Mouse (Mus musculus): Measurements from ENCODE around the gene Dgkh. TPM values are rescaled to one million over a fixed set of nuclear protein-coding genes. Genes with fewer than 3 reads are reported as not detected.

Gene Dgkh
- total RNA-seq, 2 experiments from 2014 or later: 6.5 to 8.9 TPM

DNA sequence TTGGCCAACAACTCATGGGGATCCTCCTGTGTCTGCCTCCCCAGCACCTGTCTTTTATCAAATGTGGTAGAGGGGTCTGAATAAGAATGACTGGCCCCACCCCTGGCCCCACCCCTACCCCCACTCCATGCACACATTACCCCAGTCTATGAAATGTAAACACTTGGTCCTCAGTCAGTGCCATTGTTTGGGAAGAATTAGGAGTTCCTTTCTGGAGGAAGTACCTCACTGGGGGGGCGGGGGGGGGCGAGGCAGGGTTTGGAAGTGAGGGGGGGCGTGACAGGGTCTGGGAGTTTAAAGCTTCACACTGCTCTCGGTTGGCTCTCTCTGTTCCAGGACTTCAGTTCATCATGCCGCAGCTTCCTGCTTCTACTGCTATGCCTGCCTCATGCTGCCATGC, 10.5 kb downstream of the Dgkh start:
- no peak for DNase-seq

DNA sequence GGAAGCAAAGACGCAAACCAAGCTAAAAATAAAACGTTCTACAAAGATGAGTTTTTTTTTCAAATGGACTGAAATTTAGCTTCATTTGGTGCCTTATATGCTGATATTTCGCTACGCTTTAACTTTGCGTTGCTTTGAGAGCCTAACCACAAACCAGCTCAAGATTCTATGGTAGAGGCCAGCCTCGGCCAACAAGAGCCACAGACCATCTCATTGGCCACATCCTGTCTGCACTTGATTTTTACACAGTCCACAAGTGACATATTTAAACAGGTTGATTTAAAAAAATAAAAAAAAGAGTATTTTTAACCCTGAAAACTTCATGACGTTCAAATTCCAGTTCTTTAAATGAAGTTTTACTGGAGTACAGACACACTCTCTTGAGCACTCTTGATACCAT, 16.5 kb downstream of the Dgkh start:
- no peak for DNase-seq

DNA sequence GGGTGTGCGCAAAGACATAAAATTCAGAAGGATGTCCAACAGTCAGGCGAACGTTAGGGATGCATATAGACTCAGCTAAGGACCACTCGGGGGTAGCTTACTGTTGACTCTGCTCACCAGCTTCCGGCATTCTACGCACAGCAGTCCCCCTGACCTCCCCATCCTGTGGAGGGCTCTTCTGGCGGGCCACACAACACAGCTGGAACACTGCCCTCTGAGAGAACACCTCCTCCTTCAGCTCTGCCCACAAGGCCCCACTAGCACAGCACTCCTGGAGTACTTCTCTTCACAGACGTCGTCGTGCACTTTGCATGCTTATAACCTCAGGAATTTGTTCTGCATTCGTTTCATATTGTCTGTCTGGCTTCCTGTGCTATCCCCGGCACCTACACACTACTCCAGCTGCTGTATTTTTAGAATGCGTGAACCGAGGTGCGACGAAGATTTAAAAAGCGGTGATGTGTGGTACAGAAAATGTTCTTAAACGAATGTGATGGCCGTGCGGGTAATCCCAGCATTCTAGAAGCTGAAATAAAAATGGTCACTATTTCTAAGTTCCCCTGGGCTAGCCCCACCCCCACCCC, 19.9 kb downstream of the Dgkh start:
- DNase-seq: no peak

DNA sequence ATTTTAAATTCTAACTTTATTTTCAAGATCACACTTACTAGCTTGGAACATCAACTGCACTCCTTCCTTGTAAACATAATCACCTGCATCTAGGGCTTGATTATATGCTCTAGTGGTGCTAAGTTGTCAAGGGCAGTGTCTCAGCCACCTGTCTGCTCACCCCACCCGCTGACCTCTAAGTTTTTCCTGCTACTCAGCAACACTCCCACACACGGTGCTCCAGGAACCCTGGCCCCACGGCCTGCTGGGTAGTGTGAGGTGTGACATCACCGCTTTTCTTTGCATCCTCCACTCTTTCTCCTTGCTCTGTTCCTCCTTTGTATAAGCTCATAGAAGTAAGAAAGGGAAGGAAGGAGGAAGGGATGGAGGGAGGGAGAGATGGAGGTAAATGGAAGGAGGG, 21.9 kb downstream of the Dgkh start:
- DNase-seq: no peak

DNA sequence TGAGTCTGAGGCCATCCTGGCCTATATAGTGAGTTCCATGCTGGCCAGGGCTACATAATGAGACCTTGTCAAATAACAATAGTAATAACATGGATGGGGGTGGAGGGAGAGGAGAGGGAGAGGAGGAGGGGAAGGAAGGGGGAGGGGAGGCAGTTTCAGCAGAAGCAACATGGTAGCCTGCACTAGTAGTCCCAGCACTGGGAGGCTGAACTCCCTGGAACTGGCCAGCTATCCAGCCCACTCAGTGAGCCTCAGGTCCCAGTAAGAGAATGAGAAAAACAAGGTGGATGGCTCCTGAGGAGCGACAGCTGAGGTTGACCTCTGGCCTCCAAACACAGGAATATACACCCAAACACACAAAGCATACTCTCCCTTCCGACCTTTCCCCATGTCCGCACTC, 27.0 kb downstream of the Dgkh start:
- no peak for DNase-seq

DNA sequence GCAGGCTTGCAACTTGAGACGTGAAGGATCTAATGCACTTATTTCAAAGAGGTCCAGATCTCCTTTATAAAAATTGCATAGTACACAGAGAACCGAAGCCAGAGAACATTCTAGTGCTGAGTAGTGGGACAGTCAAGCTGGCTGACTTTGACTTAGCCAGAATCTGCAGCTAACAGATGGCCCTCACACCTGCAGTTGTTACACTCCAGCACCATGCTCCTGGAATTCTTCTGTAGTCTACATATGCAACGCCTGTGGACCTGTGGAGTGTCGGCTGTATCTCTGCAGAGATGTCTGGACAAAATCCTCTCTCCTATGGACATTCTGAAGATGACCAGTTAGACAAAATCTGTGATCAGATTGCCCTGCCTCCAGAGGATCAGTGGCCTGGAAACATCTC, 28.6 kb downstream of the Dgkh start:
- DNase-seq: no peak

DNA sequence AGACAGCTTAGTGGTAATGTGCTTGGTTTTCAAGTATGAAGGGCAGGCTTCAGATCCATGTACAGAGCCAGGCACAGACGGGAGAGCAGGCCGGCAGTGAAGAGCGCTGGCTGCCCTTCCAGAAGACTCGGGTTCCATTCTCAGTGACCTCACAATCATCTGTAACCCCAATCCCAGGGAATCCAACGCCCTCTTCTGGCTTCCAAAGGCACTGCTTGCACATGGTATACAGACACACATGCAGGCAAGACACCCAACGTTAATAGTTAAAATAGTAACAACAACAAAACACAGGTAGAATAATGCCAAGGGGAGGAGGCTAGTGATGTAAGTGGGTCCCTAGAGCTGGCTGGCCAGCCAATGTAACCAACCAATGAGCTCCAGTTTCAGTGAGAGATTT, 29.2 kb downstream of the Dgkh start:
- DNase-seq: no peak

DNA sequence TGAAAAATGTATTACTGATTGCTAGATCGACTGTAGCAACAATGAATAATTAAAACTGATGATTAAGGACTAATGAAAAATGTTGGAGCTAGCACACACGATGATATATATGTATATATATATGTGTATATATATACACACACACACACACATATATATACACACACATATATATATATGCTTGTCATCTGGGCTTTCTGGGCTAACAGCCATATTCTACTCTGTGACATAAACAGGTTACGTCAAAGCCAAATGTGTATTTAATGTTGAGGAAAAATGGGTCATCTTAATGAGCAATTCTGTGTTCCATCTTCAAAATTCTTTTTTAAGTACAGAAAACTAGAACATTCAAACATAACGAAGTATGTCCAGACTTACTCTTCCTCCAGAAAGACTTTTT, 30.5 kb downstream of the Dgkh start:
- DNase-seq: no peak

DNA sequence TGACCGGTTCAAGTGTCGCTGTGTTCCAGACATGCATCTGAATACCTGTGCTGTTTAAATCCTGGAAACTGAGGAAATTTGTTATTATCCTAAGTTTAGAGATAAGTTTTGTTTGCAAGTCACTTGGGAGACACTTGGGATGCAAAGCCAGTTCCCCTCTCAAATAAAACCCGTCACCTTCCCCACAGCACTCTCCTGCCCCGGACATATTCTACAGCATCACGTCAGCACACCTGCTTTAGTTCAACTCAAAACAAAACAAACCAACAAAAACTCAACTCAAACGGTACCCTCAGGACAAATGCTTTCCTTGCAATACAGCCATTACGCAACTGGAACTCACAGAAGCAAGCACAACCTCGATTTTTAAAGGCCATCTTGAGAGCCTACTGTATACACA, 31.1 kb downstream of the Dgkh start:
- no peak for DNase-seq

DNA sequence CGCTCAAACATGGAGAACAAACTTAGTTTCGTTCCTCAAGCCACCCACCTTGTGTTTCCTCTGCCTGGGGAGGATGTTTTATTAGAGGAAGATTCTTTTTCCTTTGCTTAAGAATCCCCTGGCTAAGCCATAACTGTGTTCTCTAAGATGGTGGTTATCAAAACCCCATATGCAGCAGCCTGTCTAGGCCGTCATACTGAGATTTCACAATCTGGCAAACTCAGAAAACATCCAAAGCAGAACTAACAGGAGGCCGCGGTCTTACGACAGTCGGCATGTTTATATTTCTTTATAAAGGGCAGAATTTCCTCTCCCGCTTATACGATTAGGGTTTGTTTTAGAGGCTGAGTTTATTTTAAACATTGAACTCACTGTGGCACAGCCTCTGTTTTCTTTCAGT, 31.5 kb downstream of the Dgkh start:
- DNase-seq: no peak

DNA sequence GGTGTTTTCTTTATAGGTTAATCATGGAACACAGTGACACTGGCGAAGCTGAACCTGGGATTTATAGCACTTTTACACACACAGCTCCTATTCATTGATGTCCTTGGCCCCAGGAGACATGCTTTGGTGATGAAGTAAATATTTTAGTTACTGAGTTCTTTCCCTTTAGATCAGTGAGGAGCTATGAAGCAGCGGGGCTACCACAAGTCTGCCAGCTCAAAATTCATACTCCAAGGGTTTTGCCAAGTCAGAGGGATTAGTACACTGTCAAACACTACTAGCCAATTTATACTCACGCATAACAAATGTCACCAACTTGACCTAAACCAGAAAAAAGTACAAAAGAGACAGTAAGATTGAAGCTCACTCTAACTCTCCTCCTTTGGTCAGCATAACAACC, 32.9 kb downstream of the Dgkh start:
- no peak for DNase-seq

DNA sequence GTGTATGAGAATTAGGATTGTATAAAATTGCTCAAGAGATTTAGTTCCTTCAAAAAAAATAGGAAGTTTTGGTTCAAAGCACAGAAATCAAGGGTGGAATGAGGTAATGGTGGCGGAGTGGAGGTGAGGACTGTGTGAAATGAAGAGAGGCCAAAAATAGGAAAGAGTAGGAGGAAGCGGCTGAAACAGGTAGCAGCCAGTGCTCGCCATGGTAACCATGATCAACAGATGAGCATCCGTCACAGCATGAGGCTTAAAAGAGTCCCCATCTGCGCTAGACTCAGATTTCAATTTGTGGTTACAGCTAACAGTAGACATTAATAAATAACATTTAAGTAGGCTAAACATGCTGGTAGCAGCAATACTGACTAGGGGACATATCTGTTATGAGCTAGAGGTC, 33.4 kb downstream of the Dgkh start:
- DNase-seq: no peak

DNA sequence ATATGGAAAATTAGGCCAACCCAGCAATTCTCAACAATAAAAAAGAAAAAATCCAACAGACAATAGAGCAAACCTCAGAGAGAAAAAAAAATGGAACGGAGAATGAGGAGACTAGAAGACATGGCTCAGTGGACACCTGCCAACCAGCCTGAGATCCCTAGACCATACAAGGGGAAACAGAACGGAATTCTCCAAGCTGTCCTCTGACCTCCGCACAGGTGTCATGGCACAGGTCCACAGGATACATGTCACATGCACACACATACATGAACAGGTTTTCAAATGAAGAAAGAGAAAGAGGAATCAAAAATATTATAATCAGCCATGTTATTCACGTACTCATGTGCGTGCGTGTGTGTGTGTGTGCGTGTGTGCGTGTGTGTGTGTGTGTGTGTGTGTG, 38.5 kb downstream of the Dgkh start:
- no peak for DNase-seq

DNA sequence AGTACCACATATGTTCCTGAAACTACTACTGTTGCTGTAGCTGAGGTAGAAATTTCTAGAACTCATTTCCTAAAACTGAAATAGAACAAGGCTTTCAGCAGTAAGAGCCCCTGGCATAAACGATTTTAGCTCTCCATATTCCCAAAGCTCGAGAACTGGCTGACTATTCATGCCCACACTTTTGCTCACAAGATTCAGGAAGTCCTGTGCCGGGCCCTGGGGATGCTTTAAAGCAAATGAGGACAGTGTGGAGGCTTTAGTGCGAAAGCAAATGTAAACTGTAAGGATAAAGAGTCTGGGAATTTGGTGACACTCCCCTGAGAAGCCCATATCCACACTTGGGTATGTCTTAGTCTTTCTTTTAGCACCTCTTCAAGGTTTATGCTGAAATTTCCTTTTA, 40.0 kb downstream of the Dgkh start:
- DNase-seq: no peak

DNA sequence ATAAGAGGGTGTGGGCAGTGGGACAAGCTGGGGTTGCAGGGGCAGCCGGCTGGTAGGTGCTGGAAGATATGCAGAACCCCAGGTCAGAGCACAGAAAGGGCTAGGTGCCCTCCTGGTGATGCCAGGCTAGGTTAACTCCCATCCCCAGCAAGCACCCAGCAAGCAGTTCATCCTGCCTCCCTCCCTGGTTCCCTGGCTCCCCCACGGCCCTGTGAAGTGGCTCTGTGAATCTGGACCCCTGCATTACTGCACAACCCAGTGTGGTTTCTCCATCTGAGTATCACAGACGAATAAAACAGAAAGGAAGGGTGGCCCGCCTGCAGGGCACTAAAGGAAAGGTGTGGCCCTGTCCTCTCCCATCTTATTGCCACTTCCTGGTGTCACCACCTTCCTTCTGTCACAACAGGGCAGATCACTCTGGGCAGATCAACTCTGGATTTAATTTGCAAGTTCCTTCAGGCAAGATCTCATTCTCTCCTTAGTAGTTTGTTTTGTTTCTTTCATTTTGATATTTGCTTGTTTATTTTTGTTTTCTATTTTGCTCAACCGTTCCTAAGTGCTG, 40.6 kb downstream of the Dgkh start:
- no peak for DNase-seq

DNA sequence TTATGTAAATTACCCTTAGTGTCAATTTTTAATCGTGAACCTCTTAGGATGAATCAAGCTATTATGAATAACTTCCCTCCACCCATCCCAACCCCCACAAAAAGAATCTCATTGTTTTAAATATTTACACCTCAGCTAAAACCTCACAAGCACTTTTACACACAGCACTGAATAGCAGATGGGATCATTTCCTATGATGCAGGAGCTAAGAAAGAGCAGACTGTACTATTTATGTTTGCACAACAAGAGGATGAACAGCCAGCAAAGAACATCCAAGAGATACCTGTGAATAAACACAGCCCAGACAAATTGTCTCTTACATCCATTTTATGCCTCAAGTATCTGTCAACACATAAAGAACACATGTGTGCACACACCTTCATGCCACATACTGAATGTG, 41.7 kb downstream of the Dgkh start:
- DNase-seq: no peak

DNA sequence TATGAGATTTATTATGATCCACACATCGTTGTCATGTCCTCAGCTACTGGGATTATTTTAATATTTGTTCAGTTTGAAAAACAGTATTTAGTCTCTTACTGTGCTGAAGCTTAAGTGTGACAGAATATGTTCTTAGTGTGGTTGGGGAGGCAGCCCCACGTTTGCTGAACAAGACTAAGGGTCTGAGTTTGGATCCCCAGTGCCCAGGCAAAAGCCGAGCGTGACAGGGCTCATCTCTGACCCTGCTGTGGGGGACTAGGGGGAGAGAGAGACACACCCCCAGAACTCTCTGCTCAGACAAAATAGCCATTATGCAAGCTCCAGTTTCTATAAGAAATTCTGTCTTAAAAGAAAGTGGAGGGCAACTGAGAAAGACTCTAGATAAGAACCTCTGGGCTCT, 42.2 kb downstream of the Dgkh start:
- no peak for DNase-seq

DNA sequence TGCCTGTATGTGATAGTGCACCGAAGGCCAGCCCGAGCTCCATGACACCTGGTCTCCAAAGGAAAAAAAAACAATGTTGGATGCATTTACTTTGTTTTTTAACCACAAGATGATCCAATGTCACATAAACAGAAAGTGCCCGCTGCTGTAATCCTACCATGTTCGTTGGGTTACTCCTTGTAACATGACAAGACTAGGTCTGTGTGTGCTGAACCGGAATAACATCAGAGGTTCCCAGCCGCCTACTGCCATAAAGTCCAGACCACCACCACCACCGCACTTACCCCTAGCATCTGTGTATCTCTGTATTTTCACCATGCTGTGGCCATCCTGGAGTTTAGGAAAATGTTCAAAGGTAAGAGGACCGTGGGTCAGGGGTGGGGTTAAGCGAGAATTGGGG, 42.6 kb downstream of the Dgkh start:
- DNase-seq: no peak

DNA sequence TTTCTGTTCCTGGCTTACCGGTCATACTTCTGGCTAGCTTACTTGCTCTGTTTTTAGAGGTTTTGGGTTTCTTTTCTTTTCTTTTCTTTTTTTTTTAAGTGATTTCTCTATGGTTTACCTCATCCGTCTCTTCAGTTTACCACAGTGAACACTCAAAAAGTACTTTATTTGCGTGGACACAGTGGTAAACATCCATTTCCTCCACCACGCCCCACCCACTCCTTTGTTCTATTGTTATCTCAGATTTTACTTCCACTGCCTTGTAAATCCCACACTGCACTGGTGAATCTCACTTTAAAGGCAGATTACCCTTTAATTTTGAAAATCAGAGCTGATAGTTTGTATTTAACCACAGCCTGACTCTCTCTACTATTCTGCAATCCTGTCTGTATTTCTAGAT, 44.9 kb downstream of the Dgkh start:
- DNase-seq: no peak

DNA sequence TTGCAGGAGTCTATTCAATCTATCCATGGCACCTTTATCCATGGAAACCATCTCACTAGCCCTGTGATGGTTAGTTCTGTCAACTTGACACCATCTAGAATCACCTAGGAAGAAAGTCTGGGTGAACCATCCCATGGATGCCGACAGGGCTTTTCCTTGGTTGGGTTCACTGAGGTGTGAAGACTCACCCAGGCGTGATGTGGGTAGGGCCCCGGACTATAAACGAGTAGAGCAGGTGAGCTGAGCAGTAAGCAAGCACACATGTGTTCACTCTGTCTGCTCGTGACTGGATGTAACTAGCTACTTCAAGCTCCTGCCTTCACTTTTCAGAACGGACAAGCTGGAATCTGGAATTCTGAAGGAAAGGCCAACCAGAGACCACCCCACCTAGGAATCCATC, 45.9 kb downstream of the Dgkh start:
- DNase-seq: no peak

DNA sequence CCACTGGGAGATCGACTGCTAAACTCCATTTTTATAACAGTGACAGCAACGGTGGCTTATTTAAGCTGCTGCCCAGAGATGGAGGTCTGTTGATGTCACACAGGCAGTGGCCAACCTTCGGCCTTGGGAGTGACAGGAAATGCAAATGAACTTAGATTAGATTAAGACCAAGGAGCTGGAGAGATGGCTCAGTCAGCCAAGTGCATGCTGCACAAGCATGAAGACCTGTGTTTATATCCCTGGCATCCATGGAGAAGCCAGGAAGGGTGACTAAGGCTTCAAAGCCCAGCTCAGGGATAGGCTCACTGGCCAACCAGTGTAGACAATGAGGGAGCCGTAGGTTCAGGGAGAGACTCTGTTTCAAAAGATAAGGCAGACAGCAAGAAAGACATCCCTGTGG, 48.4 kb downstream of the Dgkh start:
- DNase-seq: no peak

DNA sequence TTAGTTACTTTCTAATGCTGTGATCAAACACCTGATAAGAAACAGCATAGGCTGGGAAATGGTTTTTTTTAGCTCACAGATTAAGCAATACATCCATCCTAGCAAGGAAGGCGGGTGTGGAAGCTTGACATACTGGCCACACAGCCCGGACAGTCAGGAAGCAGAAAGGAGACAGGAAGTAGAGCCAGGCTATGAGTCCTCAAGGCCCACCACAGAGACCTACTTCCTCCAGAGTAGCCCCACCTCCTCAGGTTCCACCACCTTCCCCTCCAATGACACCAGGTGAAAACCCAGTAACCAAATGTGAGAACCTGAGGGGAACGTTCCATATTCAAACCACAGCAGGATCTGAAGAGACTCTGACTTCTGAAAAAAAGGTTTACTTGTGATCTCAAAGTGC, 53.6 kb downstream of the Dgkh start:
- DNase-seq: no peak

DNA sequence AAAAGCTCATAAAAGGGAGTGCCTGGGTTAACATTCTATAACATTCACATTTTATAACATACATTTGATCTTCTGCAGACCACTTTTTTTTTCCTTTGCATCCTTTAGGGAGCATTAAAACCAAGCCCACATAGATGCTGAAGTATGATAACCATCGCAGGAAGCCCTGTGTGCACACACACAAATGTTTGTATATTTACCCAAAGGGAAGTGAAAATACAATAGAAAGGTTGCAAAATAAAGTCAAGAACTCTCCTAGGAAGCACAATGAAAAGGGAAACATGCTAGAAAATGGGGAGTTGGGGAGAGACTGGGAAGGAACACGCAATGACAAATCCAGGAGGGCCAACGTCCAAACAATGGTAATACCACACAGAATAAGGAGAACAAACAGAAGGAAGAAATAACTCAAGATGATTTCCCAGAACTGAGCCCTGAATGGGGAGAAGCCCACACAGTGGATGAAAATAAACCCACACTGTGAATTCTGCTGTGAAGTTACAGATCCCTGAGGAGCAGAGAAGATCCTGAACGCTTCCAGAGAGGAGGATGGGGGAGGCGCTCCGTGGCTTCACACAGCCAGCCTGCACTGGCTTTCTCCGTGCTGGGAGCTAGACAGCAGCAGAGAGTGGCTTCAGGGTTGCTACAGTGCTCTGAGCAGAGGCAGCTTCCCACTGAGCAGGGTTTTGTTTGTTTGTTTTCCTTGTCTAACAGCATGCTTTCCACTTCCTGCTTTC, 54.6 kb downstream of the Dgkh start:
- no peak for DNase-seq

DNA sequence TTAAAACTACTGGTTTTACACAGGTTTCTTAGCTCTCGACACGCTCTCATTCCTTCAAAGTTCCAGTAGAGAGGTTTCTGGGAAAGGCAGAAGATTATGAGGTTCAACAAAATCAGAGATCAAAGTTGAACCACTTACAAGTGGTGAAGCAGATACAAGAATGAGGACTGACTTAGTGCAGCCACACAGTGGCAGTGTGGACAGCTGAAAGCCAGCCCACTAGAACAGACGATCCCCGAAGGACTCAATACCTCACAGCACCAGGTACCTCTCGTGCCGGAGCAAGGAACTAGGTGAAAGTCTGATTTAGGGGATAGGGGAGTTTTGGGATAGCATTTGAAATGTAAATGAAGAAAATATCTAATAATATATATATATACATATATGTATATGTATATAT, 56.1 kb downstream of the Dgkh start:
- no peak for DNase-seq
